Mouse (Mus musculus): ENCODE data around the gene Fbxl17.

DNA sequence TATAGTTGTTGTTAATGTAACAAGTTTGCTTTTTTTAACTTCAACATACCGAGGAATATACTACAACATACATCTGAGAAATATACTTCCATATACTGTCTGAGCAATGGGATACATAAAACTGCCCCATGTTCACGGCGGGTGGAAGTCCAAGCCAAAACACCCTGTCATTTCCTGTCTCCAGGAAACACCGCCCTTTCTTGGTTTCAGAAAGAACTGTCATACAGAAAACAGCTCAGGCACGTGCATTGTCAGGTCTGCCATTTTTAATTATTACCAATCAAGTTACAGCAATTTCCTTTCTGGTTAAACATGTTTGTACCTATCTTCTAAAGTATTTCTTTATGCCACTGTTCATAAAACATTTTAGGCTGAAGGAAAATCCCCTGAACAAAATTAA is 155.7 kb downstream of the Fbxl17 start:
- no peak for TF ChIP-seq CTCF (IDR thresholded peaks at IDR 0.05)
- no peak for TF ChIP-seq POLR2A (IDR thresholded peaks at IDR 0.05; ENCODE audit: insufficient read depth, low read depth, low read length)
